Comparison of ENCODE assay signal across 30 mouse cellular contexts in the genomic region with DNA sequence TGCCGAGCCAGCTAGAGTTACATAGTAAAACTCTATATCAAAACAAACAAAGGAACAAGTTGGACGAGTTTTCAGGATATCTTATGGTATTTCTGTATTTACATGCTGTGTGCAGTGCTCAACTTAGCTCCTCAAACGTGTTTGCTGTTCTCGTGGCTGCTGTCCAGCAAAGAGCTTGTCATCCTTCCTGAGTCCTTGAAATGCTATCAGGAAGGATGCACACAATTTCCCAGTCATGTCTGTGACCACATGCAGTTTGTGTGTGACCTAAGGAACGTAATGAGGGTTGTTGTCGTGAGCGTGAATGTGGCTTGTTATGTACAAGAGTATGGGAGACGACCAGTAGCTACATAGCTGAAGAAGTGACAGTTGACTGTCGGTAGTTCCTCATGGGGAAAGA. TPM values are rescaled to one million over a fixed set of nuclear protein-coding genes. Genes with fewer than 3 reads are reported as not detected.
DNase-seq lines count a peak whose midpoint lies in the region; ATAC-seq and TF ChIP-seq lines count a peak whose summit lies in the region.
"Had no signal": no experiment of that assay in that cellular context is flagged by ENCODE, and none has a peak within 500 bp of the region (broad histone marks: within the 10 kb centered on the region; RNA-seq: fewer than 3 reads in every experiment).

No protein-coding gene starts in this region.

- DNase-seq in adrenal gland, adult (ENCODE audit: inconsistent age in 2 of 2, low spot score in 1 of 2) = peak; percentile 63 to 80
- DNase-seq in adrenal gland, postnatal 4 days (ENCODE audit: low spot score in 2 of 2) = no peak
- no peak for DNase-seq in liver, postnatal 0 days
- no peak for DNase-seq in liver, embryonic 11.5 days (ENCODE audit: low spot score)
- DNase-seq in adrenal gland, adult 8-10 months = peak; percentile 51
- DNase-seq in adrenal gland, postnatal 25 days = peak; percentile 55
- DNase-seq in T-cell, adult 2 months (ENCODE audit: low spot score) = no peak
- no peak for DNase-seq in forebrain, postnatal 0 days
- DNase-seq: B cell, adult 2 months; cerebellum, adult 18-20 months; cerebellum, adult 9-10 months; cerebellum, postnatal 14 days; gastrocnemius, postnatal 10 days; gastrocnemius, postnatal 36 days; heart, adult 2 months; heart, postnatal 14 days; heart, postnatal 4 days; kidney, adult 8-10 months had no signal

- no peaks in the 10 kb centered on the region for H3K27me3 ChIP-seq in liver, postnatal 0 days (ENCODE audit: insufficient read depth, low read length)
- H3K27me3 ChIP-seq in liver, embryonic 11.5 days (replicated peaks; ENCODE audit: control insufficient read depth, insufficient read depth, low read length) = no peaks in the 10 kb centered on the region
- H3K27me3 ChIP-seq in forebrain, postnatal 0 days (ENCODE audit: insufficient read depth, low read length) = no peaks in the 10 kb centered on the region
- H3K27me3 ChIP-seq: CH12.LX; embryonic facial prominence, embryonic 12.5 days; forebrain, embryonic 12.5 days; heart, embryonic 13.5 days; hindbrain, embryonic 12.5 days; hindbrain, embryonic 15.5 days; Patski had no signal

- TF ChIP-seq EP300 in liver, postnatal 0 days (IDR thresholded peaks at IDR 0.05; ENCODE audit: low read depth) = 0 out of 2 replicates have a peak, but pooled peaks have one; percentile 25

- no peak overlapping the region for H3K4me3 ChIP-seq in liver, postnatal 0 days (ENCODE audit: low read depth, low read length)
- no peak overlapping the region for H3K4me3 ChIP-seq in liver, embryonic 11.5 days (ENCODE audit: low read depth, low read length)
- no peak overlapping the region for H3K4me3 ChIP-seq in forebrain, postnatal 0 days (ENCODE audit: low read depth, low read length)
- H3K4me3 ChIP-seq: embryonic facial prominence, embryonic 12.5 days; erythroblast, embryonic 14.5 days; forebrain, embryonic 12.5 days; heart, adult 2 months; heart, embryonic 10.5 days; heart, embryonic 13.5 days; hindbrain, embryonic 12.5 days; hindbrain, embryonic 15.5 days had no signal

- H3K4me1 ChIP-seq in liver, postnatal 0 days (ENCODE audit: insufficient read depth) = no peaks in the 10 kb centered on the region
- no peaks in the 10 kb centered on the region for H3K4me1 ChIP-seq in liver, embryonic 11.5 days (replicated peaks; ENCODE audit: control insufficient read depth, insufficient read depth, low read length)
- H3K4me1 ChIP-seq in forebrain, postnatal 0 days (ENCODE audit: insufficient read depth) = no peaks in the 10 kb centered on the region
- H3K4me1 ChIP-seq: embryonic facial prominence, embryonic 12.5 days; forebrain, embryonic 12.5 days; heart, embryonic 10.5 days; heart, embryonic 13.5 days; hindbrain, embryonic 12.5 days; hindbrain, embryonic 15.5 days had no signal

- H3K4me2 ChIP-seq in liver, postnatal 0 days (ENCODE audit: low read depth, low read length) = no peak overlapping the region
- no peak overlapping the region for H3K4me2 ChIP-seq in liver, embryonic 11.5 days
- H3K4me2 ChIP-seq in forebrain, postnatal 0 days (ENCODE audit: low read depth) = no peak overlapping the region
- H3K4me2 ChIP-seq: embryonic facial prominence, embryonic 12.5 days; forebrain, embryonic 12.5 days; heart, embryonic 13.5 days; hindbrain, embryonic 12.5 days; hindbrain, embryonic 15.5 days had no signal

- H3K9ac ChIP-seq in liver, postnatal 0 days (replicated peaks) = no peak overlapping the region
- no peak overlapping the region for H3K9ac ChIP-seq in liver, embryonic 11.5 days (ENCODE audit: low read depth, low read length)
- H3K9ac ChIP-seq in forebrain, postnatal 0 days = no peak overlapping the region
- H3K9ac ChIP-seq: embryonic facial prominence, embryonic 12.5 days; forebrain, embryonic 12.5 days; heart, embryonic 13.5 days; hindbrain, embryonic 12.5 days; hindbrain, embryonic 15.5 days had no signal

- no peaks in the 10 kb centered on the region for H3K9me3 ChIP-seq in liver, postnatal 0 days (ENCODE audit: low read length)
- H3K9me3 ChIP-seq in liver, embryonic 11.5 days (ENCODE audit: control insufficient read depth, low read length) = no peaks in the 10 kb centered on the region
- no peaks in the 10 kb centered on the region for H3K9me3 ChIP-seq in forebrain, postnatal 0 days (ENCODE audit: low read length)
- H3K9me3 ChIP-seq: embryonic facial prominence, embryonic 12.5 days; forebrain, embryonic 12.5 days; G1E; heart, embryonic 10.5 days; heart, embryonic 13.5 days; hindbrain, embryonic 12.5 days; hindbrain, embryonic 15.5 days had no signal

- WGBS in liver, postnatal 0 days (ENCODE audit: insufficient replicate concordance) = 73% methylated on average over 9 of the region's 9 CpGs
- 78% methylated on average over 9 of the region's 9 CpGs for WGBS in liver, embryonic 11.5 days
- WGBS in forebrain, postnatal 0 days = 87% methylated on average over 9 of the region's 9 CpGs

- no peak for TF ChIP-seq CTCF in liver, postnatal 0 days (IDR thresholded peaks at IDR 0.05; ENCODE audit: low read depth)
- TF ChIP-seq CTCF in forebrain, postnatal 0 days (IDR thresholded peaks at IDR 0.05; ENCODE audit: low read depth) = no peak

- no peak overlapping the region for H3K27ac ChIP-seq in liver, postnatal 0 days (ENCODE audit: low read depth)
- H3K27ac ChIP-seq in liver, embryonic 11.5 days (ENCODE audit: low read depth, low read length) = no peak overlapping the region
- H3K27ac ChIP-seq in forebrain, postnatal 0 days (ENCODE audit: low read depth, low read length) = no peak overlapping the region
- H3K27ac ChIP-seq: embryonic facial prominence, embryonic 12.5 days; forebrain, embryonic 12.5 days; heart, adult 2 months; heart, embryonic 10.5 days; heart, embryonic 13.5 days; hindbrain, embryonic 12.5 days; hindbrain, embryonic 15.5 days had no signal

- H3K36me3 ChIP-seq in liver, postnatal 0 days (replicated peaks; ENCODE audit: insufficient read depth, low read length) = peaks cover 21% of the 10 kb centered on the region
- peaks cover 7% of the 10 kb centered on the region for H3K36me3 ChIP-seq in liver, embryonic 11.5 days (ENCODE audit: control insufficient read depth, insufficient read depth, low read length)
- peaks cover 39% of the 10 kb centered on the region for H3K36me3 ChIP-seq in forebrain, postnatal 0 days (ENCODE audit: insufficient read depth)

- ATAC-seq in liver, postnatal 0 days = peak; percentile 45; the same call in 1 of the 2 replicates
- no peak for ATAC-seq in liver, embryonic 11.5 days (replicated peaks; ENCODE audit: low FRiP score)
- no peak for ATAC-seq in forebrain, postnatal 0 days
- ATAC-seq: forebrain, embryonic 16.5 days; intestine, postnatal 0 days; Patski had no signal

RNA-seq across cellular contexts. Expression of a gene that starts 26.7 kb away (rescaled TPM):
- total RNA-seq in adrenal gland, postnatal 4 days (2021) = 10 to 100 TPM; 10.4 to 11.0 TPM
- polyA plus RNA-seq in liver, postnatal 0 days (2015; fragmentation: Nextera tagmentation; extraction: Ambion mirVana) = 0.63 and 1.1 TPM in 2 replicates
- polyA plus RNA-seq in liver, embryonic 11.5 days (2014; fragmentation: Nextera tagmentation; extraction: Ambion mirVana) = 4.4 and 4.7 TPM in 2 replicates
- total RNA-seq in adrenal gland, adult 8-10 months (2022) = 10 to 100 TPM; 10.1 to 16.4 (median 12.9) TPM
- 9.5 and 10.1 TPM in 2 replicates for total RNA-seq in adrenal gland, postnatal 25 days (2021)
- total RNA-seq in forebrain, postnatal 0 days (2014; rRNA removed) = 20.8 and 25.6 TPM in 2 replicates
- 3.4 and 5.6 TPM in 2 replicates for polyA plus RNA-seq in forebrain, postnatal 0 days (2015; fragmentation: Nextera tagmentation; extraction: Ambion mirVana)

RNA-seq across cellular contexts. Expression of a gene that starts 26.8 kb away (rescaled TPM):
- total RNA-seq in adrenal gland, postnatal 4 days (2021) = 10 to 100 TPM; 49.7 to 51.0 TPM
- polyA plus RNA-seq in liver, postnatal 0 days (2015; fragmentation: Nextera tagmentation; extraction: Ambion mirVana) = 30.6 and 34.2 TPM in 2 replicates
- 144 and 155 TPM in 2 replicates for polyA plus RNA-seq in liver, embryonic 11.5 days (2014; fragmentation: Nextera tagmentation; extraction: Ambion mirVana)
- 10 to 100 TPM; 37.4 to 39.6 (median 38.6) TPM for total RNA-seq in adrenal gland, adult 8-10 months (2022)
- total RNA-seq in adrenal gland, postnatal 25 days (2021) = 35.8 and 43.9 TPM in 2 replicates
- 93.6 and 116 TPM in 2 replicates for total RNA-seq in forebrain, postnatal 0 days (2014; rRNA removed)
- polyA plus RNA-seq in forebrain, postnatal 0 days (2015; fragmentation: Nextera tagmentation; extraction: Ambion mirVana) = 82.2 and 92.3 TPM in 2 replicates

Comparison
In these comparisons a context has a peak if more than half of its experiments do, and no peak if none do; other contexts are left out.
1. DNase-seq: peak in adrenal gland, adult (2 of 2), adrenal gland, adult 8-10 months (single experiment) and adrenal gland, postnatal 25 days (single experiment); none in adrenal gland, postnatal 4 days (0 of 2), liver, postnatal 0 days (single experiment), liver, embryonic 11.5 days (single experiment), T-cell, adult 2 months (single experiment) and forebrain, postnatal 0 days (single experiment).